Mouse (Mus musculus) thymus, adult 2 months (tissue): ENCODE data around the gene Ctf2.

Experiments used
- CTCF ChIP-seq: fragments of 200-500 bp; IDR thresholded peaks from 2 replicates; pipeline ENCODE4 v1.5.1; 2012; ENCODE audit warnings: mild to moderate bottlenecking, control low read depth, low read length, moderate library complexity, borderline replicate concordance; ENCODE audit not compliant: control insufficient read depth, poor library complexity, insufficient read depth; ENCODE audit errors: extremely low read depth
- POLR2A ChIP-seq: fragments of 200-500 bp; IDR thresholded peaks from 2 replicates; pipeline ENCODE4 v1.6.1; 2012; ENCODE audit warnings: mild to moderate bottlenecking, low read length, control low read depth, moderate library complexity; ENCODE audit not compliant: control insufficient read depth, poor library complexity, insufficient read depth; ENCODE audit errors: extremely low read depth

DNA sequence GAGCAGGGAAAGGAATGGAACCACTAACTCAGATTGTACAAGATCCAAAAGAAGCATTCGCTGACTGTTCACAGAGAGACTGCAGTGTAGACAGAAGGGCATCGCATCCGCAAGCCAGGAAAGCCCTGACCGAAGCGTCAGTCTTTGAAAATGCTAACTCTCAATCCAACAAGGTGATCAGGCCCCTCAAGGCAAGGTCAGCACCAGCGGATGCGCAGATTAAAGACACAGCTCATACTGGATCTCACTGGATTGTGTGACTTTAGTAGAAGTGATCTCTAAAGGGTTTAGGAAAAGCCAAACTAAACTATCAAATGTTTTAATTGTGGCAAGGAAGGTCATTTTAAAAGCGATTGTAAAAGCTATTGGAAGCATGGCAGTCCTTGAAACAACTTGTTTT, 38.7 kb downstream of the Ctf2 start:
- TF ChIP-seq CTCF (no peak), POLR2A (no peak)
